26 mouse cellular contexts compared by ENCODE assay signal in the genomic region with DNA sequence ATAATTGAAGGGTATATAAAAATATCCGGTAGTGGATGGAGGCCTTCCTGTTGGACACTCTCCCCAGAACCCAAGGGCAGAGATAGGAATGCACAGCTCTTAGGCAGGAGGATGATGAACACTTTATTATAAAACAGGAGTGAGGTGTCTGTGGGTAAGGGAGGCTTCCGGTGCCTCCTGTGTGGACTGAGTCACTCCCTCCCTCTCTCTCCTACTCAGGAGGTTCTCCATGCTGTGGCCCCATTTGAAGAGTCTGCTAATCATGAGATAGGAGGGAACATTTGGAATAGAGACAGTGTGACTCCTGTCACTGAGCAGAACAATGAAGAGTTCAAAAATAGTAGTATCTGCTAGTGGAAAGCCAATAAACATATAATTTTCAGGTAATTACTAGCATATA.
"Had no signal": no experiment of that assay in that cellular context is flagged by ENCODE, and none has a peak within 500 bp of the region (broad histone marks: within the 10 kb centered on the region; RNA-seq: fewer than 3 reads in every experiment).

No protein-coding gene starts in this region.

- H3K9ac ChIP-seq: heart, embryonic 13.5 days; heart, embryonic 15.5 days; hindbrain, embryonic 13.5 days; hindbrain, embryonic 15.5 days; kidney, embryonic 15.5 days; limb, embryonic 13.5 days; limb, embryonic 15.5 days; liver, embryonic 12.5 days; liver, embryonic 14.5 days had no signal

- H3K27me3 ChIP-seq: heart, embryonic 13.5 days; heart, embryonic 15.5 days; hindbrain, embryonic 13.5 days; hindbrain, embryonic 15.5 days; kidney, embryonic 15.5 days; limb, embryonic 13.5 days; limb, embryonic 15.5 days; liver, embryonic 12.5 days had no signal

- H3K36me3 ChIP-seq: heart, embryonic 13.5 days; heart, embryonic 15.5 days; hindbrain, embryonic 13.5 days; hindbrain, embryonic 15.5 days; kidney, embryonic 15.5 days; limb, embryonic 13.5 days; limb, embryonic 15.5 days; liver, embryonic 12.5 days had no signal

- ATAC-seq: hindbrain, postnatal 0 days; intestine, embryonic 16.5 days; liver, embryonic 12.5 days had no signal

- H3K9me3 ChIP-seq: heart, embryonic 13.5 days; heart, embryonic 15.5 days; hindbrain, embryonic 13.5 days; hindbrain, embryonic 15.5 days; kidney, embryonic 15.5 days; limb, embryonic 13.5 days; limb, embryonic 15.5 days; liver, embryonic 12.5 days had no signal

- DNase-seq: gastrocnemius, postnatal 14 days; gastrocnemius, postnatal 36 days; heart, adult 18-20 months; heart, postnatal 14 days; heart, postnatal 36 days; kidney, adult 11 months; kidney, adult 2 months; kidney, adult 9 months; kidney, postnatal 14 days; kidney, postnatal 36 days; layer of hippocampus, adult 9-11 months; layer of hippocampus, postnatal 36 days; left cerebral cortex, postnatal 4 days had no signal

- H3K4me2 ChIP-seq: heart, embryonic 11.5 days; heart, embryonic 13.5 days; heart, embryonic 15.5 days; hindbrain, embryonic 13.5 days; hindbrain, embryonic 15.5 days; kidney, embryonic 15.5 days; limb, embryonic 13.5 days; limb, embryonic 15.5 days; liver, embryonic 12.5 days had no signal

- H3K4me1 ChIP-seq: heart, embryonic 13.5 days; hindbrain, embryonic 13.5 days; liver, embryonic 12.5 days had no signal

- H3K4me3 ChIP-seq: heart, embryonic 13.5 days; heart, embryonic 15.5 days; hindbrain, embryonic 13.5 days; hindbrain, embryonic 15.5 days; kidney, embryonic 15.5 days; limb, embryonic 13.5 days; limb, embryonic 15.5 days; liver, embryonic 12.5 days had no signal

- H3K27ac ChIP-seq: heart, embryonic 13.5 days; heart, embryonic 15.5 days; hindbrain, embryonic 13.5 days; hindbrain, embryonic 15.5 days; hindbrain, postnatal 0 days; kidney, embryonic 15.5 days; kidney, postnatal 0 days; limb, embryonic 13.5 days; limb, embryonic 15.5 days; liver, embryonic 12.5 days; liver, embryonic 14.5 days had no signal
